Mouse (Mus musculus): ENCODE measurements around the gene Syt12. TPM values are rescaled to one million over a fixed set of nuclear protein-coding genes. Genes with fewer than 3 reads are reported as not detected.
A peak's percentile ranks its signal among the peaks of the same experiment; 100 is the strongest.
"Not testable (repeated sequence)": the region's sequence is repeated elsewhere in the genome, so short reads cannot be mapped to it uniquely, and the experiment has no call there.

Gene Syt12
- polyA plus RNA-seq, 1 experiment from 2014 or later: 0.89 TPM

GRCm38 (mm10) chr19:4480041-4480440 lies 2.8 kb upstream of the Syt12 start:
- 84% methylated on average over 2 of the region's 2 CpGs for WGBS
- peaks cover 13% of the 10 kb centered on the region for H3K4me1 ChIP-seq
- H3K4me3 ChIP-seq: no peak overlapping the region
- no peak overlapping the region for H3K27ac ChIP-seq
- no peaks in the 10 kb centered on the region for H3K9me3 ChIP-seq
- DNase-seq (ENCODE audit: low spot score): no peak
- no peaks in the 10 kb centered on the region for H3K36me3 ChIP-seq
- H3K27me3 ChIP-seq (ENCODE audit: insufficient read depth, poor library complexity, severe bottlenecking): peaks cover 46% of the 10 kb centered on the region

- peaks cover 13% of the 10 kb centered on the region for H3K4me1 ChIP-seq
- peaks cover 56% of the 10 kb centered on the region for H3K27me3 ChIP-seq (ENCODE audit: insufficient read depth, poor library complexity, severe bottlenecking)
- H3K27ac ChIP-seq: no peak overlapping the region
- no peak overlapping the region for H3K4me3 ChIP-seq
- H3K36me3 ChIP-seq: no peaks in the 10 kb centered on the region
- WGBS: 17% methylated on average over 1 of the region's 1 CpGs
- H3K9me3 ChIP-seq: no peaks in the 10 kb centered on the region
- no peak for DNase-seq (ENCODE audit: low spot score)
Measured at GRCm38 (mm10) chr19:4478190-4478516, 906 bp upstream of the Syt12 start.

DNA sequence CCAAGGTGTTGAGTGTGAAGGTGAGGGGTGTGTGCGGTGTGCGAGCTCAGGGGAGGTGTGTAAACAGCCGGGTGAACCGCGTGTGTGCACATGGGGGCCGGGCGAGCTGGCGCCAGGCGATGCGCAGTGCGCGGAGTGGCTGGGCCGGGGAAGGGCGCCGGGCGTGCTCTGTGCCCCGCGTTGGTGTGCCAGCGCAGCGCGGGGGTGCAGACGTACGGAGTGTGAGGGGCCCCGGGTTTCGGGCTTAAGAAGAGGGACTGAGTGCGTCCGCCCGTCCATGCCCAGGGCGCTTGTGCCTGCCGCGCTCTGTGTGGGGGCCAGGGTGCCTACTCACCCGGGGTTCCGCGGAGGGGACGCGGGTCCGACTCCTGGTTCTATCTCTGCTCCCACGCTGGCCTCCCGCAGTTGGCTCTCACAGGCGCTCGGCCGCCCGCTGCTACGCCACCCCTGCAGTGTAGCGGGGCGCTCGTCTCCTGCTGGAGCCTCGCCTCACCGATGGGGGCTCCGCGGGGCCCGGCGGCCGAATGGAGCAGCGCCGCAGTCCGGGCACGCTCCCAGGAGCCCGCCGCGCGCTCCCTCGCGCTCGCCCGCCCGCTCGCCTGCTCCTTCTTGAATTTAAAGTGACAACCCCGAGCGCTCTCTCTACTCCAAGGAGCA lies 518 bp downstream of the Syt12 start:
- Histone ChIP-seq H3K27ac (peak overlapping the region; percentile 79), H3K27me3 (ENCODE audit: insufficient read depth, poor library complexity, severe bottlenecking) (peaks cover 56% of the 10 kb centered on the region), H3K9me3 (no peaks in the 10 kb centered on the region), H3K36me3 (no peaks in the 10 kb centered on the region), H3K4me3 (peak overlapping the region; percentile 62), H3K4me1 (peaks cover 13% of the 10 kb centered on the region)
- under 1% methylated on average over 70 of the region's 70 CpGs for WGBS
- no peak for DNase-seq (ENCODE audit: low spot score)

- Histone ChIP-seq H3K27me3 (ENCODE audit: insufficient read depth, poor library complexity, severe bottlenecking) (peaks cover 56% of the 10 kb centered on the region), H3K27ac (no peak overlapping the region), H3K4me3 (no peak overlapping the region), H3K36me3 (no peaks in the 10 kb centered on the region), H3K9me3 (no peaks in the 10 kb centered on the region), H3K4me1 (peaks cover 13% of the 10 kb centered on the region)
- WGBS: 66% methylated on average over 11 of the region's 11 CpGs
- no peak for DNase-seq (ENCODE audit: low spot score)
Measured at GRCm38 (mm10) chr19:4475224-4475925, 1.9 kb downstream of the Syt12 start.

- no peak overlapping the region for H3K27ac ChIP-seq
- H3K36me3 ChIP-seq: no peaks in the 10 kb centered on the region
- no peak overlapping the region for H3K4me3 ChIP-seq
- 28% methylated on average over 3 of the region's 3 CpGs for WGBS
- H3K4me1 ChIP-seq: peaks cover 13% of the 10 kb centered on the region
- DNase-seq (ENCODE audit: low spot score): no peak
- H3K9me3 ChIP-seq: no peaks in the 10 kb centered on the region
- peaks cover 51% of the 10 kb centered on the region for H3K27me3 ChIP-seq (ENCODE audit: insufficient read depth, poor library complexity, severe bottlenecking)
Measured at GRCm38 (mm10) chr19:4474739-4475138, 2.5 kb downstream of the Syt12 start.

- no peaks in the 10 kb centered on the region for H3K36me3 ChIP-seq
- WGBS: 71% methylated on average over 5 of the region's 5 CpGs
- no peak overlapping the region for H3K4me3 ChIP-seq
- peaks cover 13% of the 10 kb centered on the region for H3K4me1 ChIP-seq
- H3K27ac ChIP-seq: no peak overlapping the region
- H3K27me3 ChIP-seq (ENCODE audit: insufficient read depth, poor library complexity, severe bottlenecking): peaks cover 46% of the 10 kb centered on the region
- no peaks in the 10 kb centered on the region for H3K9me3 ChIP-seq
- no peak for DNase-seq (ENCODE audit: low spot score)
Measured at GRCm38 (mm10) chr19:4473549-4473948, 3.7 kb downstream of the Syt12 start.

- Histone ChIP-seq H3K4me1 (peaks cover 16% of the 10 kb centered on the region), H3K4me3 (no peak overlapping the region), H3K27me3 (ENCODE audit: insufficient read depth, poor library complexity, severe bottlenecking) (peaks cover 5% of the 10 kb centered on the region; the same call in 1 of the 2 replicates), H3K36me3 (no peaks in the 10 kb centered on the region), H3K27ac (no peak overlapping the region), H3K9me3 (no peaks in the 10 kb centered on the region)
- DNase-seq (ENCODE audit: low spot score): no peak
- WGBS: 34% methylated on average over 5 of the region's 5 CpGs
Measured at GRCm38 (mm10) chr19:4468363-4468762, 8.9 kb downstream of the Syt12 start.

- DNase-seq (ENCODE audit: low spot score): no peak
- H3K4me3 ChIP-seq: no peak overlapping the region
- H3K27ac ChIP-seq: no peak overlapping the region
- H3K27me3 ChIP-seq (ENCODE audit: insufficient read depth, poor library complexity, severe bottlenecking): peaks cover 5% of the 10 kb centered on the region; the same call in 1 of the 2 replicates
- no peaks in the 10 kb centered on the region for H3K36me3 ChIP-seq
- H3K4me1 ChIP-seq: peaks cover 16% of the 10 kb centered on the region
- H3K9me3 ChIP-seq: no peaks in the 10 kb centered on the region
- WGBS: 84% methylated on average over 4 of the region's 4 CpGs
Measured at GRCm38 (mm10) chr19:4464666-4465065, 12.6 kb downstream of the Syt12 start.

DNA sequence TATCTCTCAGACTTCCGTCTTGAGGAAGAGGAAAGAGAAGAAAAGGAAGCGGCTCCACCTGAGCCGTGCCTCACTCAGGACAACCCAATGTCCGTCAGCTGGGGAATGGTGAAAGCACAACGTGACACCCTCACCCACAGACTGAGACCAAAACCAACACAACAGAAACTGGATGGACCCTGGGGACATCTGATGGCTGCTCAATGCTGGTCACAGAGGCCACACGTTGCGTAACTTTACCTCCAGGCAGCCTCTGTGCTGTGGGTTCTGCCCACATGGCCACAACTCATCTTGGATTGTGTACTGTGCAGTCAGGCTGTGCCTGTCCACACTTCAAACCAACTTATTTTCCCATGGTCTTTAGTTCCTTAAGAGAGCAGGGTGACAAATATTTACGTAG lies 15.3 kb downstream of the Syt12 start:
- 77% methylated on average over 8 of the region's 8 CpGs for WGBS
- no peaks in the 10 kb centered on the region for H3K36me3 ChIP-seq
- H3K27me3 ChIP-seq (ENCODE audit: insufficient read depth, poor library complexity, severe bottlenecking): no peaks in the 10 kb centered on the region
- H3K4me1 ChIP-seq: peaks cover 16% of the 10 kb centered on the region
- H3K9me3 ChIP-seq: no peaks in the 10 kb centered on the region
- no peak for DNase-seq (ENCODE audit: low spot score)
- H3K4me3 ChIP-seq: no peak overlapping the region
- no peak overlapping the region for H3K27ac ChIP-seq

GRCm38 (mm10) chr19:4456227-4456626 lies 21.0 kb downstream of the Syt12 start:
- no peak overlapping the region for H3K27ac ChIP-seq
- no peak for DNase-seq (ENCODE audit: low spot score)
- no peaks in the 10 kb centered on the region for H3K9me3 ChIP-seq
- H3K4me3 ChIP-seq: no peak overlapping the region
- H3K27me3 ChIP-seq (ENCODE audit: insufficient read depth, poor library complexity, severe bottlenecking): no peaks in the 10 kb centered on the region
- peaks cover 11% of the 10 kb centered on the region for H3K4me1 ChIP-seq
- H3K36me3 ChIP-seq: no peaks in the 10 kb centered on the region
- WGBS: 12% methylated on average over 11 of the region's 11 CpGs

- Histone ChIP-seq H3K27ac (no peak overlapping the region), H3K4me1 (peaks cover 11% of the 10 kb centered on the region), H3K9me3 (no peaks in the 10 kb centered on the region), H3K4me3 (no peak overlapping the region), H3K27me3 (ENCODE audit: insufficient read depth, poor library complexity, severe bottlenecking) (no peaks in the 10 kb centered on the region), H3K36me3 (no peaks in the 10 kb centered on the region)
- no peak for DNase-seq (ENCODE audit: low spot score)
- WGBS: 70% methylated on average over 15 of the region's 15 CpGs
Measured at GRCm38 (mm10) chr19:4455071-4455800, 22.0 kb downstream of the Syt12 start.

GRCm38 (mm10) chr19:4454040-4454439 lies 23.2 kb downstream of the Syt12 start:
- H3K27me3 ChIP-seq (ENCODE audit: insufficient read depth, poor library complexity, severe bottlenecking); H3K9me3 ChIP-seq; DNase-seq (ENCODE audit: low spot score); H3K4me3 ChIP-seq; H3K36me3 ChIP-seq; H3K27ac ChIP-seq: not testable (repeated sequence)
- WGBS: 30% methylated on average over 1 of the region's 1 CpGs
- peaks cover 11% of the 10 kb centered on the region for H3K4me1 ChIP-seq

DNA sequence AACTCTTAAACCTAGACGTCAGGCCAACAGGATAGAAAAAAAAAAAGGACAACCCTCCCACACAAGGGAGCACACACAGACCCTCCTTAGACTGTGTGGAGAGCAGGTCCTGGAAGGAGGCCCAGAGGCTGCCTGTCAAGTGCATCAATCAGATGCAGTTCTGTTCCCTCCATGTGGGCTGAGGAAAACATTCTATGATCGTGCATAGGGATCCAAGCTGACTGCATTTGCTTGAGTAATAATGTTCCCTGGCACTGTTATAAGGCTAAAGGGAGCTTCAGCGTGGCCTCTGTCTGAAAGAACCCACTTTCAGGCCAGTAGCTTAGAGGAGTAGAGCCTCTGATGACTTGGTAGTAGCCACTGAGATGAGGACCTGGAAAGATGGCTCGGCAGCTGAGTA lies 24.7 kb downstream of the Syt12 start:
- Histone ChIP-seq H3K27me3 (ENCODE audit: insufficient read depth, poor library complexity, severe bottlenecking) (no peaks in the 10 kb centered on the region), H3K36me3 (no peaks in the 10 kb centered on the region), H3K4me1 (peaks cover 11% of the 10 kb centered on the region), H3K4me3 (no peak overlapping the region), H3K27ac (no peak overlapping the region), H3K9me3 (no peaks in the 10 kb centered on the region)
- 51% methylated on average over 4 of the region's 4 CpGs for whole genome bisulfite sequencing
- DNase-seq (ENCODE audit: low spot score): no peak
